Mouse (Mus musculus): ENCODE measurements around the gene 1700001O22Rik.
A peak's percentile ranks its signal among the peaks of the same experiment; 100 is the strongest.

The 1700001O22Rik gene

GRCm38 (mm10) chr2:30803604-30804003 is at the start of gene 1700001O22Rik:
Gene 1700001O22Rik (minus strand): TSS chr2:30803661.
- DNase-seq (ENCODE audit: low read depth): no peak

DNA sequence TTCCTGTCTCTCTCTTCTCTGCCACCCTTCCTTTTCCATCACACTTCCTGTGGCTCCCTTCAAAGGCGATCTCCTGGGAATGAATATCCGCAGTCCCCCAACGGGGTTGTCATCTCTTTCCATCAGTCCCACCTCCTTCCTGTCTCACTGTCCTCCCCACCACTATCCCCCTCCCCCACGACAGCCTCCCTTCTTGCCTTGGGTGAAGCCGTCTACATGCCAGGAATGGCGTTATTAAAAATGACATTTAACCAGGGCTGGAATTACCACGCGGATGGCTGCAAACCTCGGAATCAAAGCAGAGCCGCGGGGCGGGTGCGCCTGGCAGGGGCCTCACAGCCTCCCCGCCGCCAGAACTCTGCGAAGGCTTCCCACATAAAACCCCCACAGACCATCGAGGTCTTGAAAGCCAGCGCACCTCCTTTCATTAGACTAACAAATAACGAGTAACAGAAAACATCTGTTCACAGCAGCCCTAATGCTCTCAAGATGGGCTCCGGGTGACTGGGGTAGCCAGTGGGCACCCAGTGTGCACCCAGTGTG is 49.4 kb upstream of the 1700001O22Rik start:
- DNase-seq (ENCODE audit: low read depth): no peak

DNA sequence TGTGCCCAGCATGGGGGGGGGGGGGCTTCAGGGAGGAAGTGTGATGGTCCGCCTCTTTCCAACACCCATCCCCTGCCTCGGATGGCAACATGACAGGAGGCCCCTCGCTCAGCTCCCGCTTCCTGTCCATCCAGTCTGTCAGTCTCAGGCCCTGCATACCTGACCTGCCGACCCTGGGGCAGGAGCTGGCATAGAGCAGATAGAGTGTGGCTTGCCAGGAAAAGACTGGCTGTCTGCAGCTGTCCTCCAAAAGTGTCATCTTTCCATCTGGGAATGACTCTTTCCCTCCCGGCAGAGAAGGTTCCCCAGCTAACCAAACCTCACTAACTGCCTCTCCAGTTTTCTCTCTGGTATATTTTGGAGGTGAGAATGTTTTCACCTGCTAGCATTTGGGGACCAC is 47.1 kb upstream of the 1700001O22Rik start:
- DNase-seq (ENCODE audit: low read depth): no peak

DNA sequence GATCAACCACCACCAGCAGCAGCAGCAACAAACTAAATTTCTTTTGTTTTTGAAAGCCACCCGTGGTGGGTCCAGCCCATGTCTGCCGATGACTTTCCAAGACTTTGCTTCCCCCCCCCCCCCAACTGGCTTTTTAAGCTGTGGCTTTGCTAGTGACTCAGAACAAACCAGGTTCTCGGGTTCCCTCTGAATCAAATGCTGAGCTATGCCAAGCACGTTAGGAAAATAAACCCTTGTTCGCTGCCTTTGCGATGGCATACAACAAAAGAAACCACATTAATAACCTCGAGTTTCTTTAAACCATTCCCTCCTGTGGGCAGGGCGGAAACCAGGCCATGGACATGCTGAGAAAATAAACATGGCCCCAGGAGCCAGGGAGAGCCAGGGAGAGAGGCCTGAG is 44.7 kb upstream of the 1700001O22Rik start:
- no peak for DNase-seq (ENCODE audit: low read depth)

DNA sequence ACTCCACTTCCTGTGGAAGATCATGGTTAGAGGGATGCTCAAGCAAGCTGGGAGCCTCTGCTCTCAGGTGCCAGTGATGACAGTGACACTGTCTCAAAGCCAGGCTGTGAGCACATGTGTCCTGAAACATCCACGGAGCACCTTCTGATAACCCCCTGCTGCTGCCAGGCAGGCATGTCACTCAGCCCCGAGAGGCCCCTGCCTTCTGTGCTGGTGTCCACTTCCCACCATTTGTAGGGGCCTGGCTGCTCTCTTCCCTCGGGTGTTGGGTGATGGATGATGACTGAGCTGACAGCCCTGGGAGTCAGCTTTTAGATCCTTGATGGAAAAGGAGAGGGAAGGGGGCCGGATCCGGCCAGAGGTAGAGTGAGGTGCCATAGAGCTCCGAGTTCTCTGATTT is 43.3 kb upstream of the 1700001O22Rik start:
- DNase-seq (ENCODE audit: low read depth): no peak

DNA sequence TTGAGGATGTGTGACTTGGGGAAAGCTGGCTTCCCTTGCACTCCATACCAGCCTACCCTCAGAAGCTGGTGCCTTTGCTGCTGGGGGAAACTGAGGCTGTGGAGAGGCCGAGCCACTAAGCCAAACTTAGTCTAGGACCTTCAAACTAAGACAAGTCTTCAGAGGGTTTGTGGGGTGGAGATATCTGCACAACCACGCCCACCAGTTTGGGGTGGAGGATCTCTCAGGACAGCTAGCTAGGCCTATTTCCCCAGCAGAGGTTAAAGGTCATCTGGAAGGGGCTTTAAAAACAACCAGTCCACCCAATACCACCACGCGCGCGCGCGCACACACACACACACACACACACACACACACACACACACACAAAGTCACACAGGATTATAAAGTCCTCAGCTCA is 42.8 kb upstream of the 1700001O22Rik start:
- DNase-seq (ENCODE audit: low read depth): no peak

DNA sequence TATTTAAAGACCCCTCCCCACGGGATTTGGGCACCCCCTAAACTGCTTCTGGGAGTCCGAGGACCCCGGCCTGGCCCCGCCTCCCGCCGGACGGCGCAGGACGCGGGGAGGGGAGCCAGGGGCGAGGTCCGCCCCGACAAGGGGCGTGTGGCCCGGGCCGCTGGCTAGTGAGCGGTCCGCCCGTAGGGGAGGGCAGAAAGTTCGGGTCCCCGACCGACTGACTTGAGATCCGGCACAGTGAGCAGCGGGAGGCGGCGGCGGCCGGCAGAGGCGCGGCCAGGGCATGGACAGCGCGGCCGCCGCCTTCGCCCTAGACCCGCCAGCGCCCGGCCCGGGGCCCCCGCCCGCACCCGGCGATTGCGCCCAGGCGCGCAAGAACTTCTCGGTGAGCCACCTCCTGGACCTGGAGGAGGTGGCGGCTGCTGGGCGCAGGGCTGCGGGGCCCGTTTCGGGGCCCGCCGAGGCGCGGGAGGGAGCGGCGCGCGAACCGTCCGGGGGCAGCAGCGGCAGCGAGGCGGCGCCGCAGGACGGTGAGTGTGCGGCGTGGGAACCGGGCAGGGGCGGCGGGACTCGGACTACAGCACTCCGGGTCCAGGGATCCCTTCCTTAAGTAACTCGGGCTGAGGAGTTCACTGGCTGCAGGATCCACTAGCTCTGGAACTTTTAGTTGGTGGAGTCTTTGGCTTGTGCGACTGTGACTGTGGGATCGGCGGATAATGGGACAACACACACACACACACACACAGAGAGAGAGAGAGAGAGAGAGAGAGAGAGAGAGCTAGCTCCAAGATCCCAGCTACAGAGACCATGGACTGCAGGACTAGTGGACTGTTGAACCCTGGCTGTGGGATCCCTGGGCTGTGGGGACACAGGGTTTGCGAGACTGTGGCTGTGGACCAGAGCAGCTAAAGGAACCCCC is 42.0 kb upstream of the 1700001O22Rik start:
- no peak for DNase-seq (ENCODE audit: low read depth)

DNA sequence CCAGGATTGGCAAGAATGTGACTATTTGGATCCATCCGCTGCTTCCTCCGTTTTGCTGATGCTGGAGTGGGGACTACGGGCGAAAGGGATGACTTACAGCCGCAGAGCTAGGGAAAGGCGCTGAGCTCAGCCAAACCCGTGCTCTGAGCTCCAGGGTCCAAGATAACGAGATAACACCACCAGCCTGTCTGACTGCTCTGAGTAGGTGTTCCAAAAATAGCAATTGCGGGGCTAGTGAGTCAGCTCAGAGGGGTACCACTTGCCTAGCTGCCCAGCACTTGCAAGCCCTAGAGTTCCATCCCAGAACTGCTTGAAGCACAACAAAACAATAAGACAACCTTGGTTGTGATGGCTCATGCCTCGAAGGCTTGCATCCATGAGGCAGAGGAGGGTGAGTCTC is 39.2 kb upstream of the 1700001O22Rik start:
- DNase-seq (ENCODE audit: low read depth): no peak

DNA sequence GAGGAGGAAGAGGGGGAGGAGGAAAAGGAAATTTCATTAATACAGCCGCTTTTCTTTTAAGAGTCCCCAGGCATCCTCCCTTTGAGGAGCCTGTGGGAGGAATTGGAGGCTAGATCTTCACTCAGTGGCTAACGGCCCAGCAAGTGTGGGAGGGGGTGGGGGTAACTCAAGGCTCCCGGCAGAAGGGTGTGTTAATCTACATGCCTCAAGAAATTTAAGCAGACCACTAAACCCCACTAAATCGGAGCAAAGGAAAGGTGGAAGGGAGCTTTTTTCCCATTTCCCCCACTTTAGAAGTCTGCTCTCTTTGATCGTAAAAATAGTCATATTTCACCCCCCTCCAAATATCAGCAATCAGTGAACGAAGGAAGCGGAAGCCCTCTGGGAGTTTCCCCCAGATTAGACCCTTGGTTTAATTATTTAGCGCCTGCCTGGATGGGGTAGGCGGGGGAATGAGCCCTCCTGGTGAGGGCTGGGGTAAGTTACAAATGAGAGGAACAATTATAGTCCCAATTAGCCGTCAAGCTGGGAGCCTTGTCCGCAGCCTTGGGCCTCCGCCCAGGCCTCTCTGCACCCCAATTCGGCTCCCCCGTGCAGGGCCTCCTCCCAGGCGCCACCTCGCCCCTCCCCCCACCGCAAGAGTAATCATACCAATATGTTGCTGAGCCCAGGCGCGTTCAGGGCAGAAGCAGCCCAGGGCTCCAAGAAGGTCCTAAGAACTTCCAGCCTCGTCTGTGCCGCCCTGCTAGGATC is 33.0 kb upstream of the 1700001O22Rik start:
- no peak for DNase-seq (ENCODE audit: low read depth)

- DNase-seq (ENCODE audit: low read depth): no peak
Measured at GRCm38 (mm10) chr2:30834373-30835022, 31.0 kb upstream of the 1700001O22Rik start, which contains the start of gene Prrx2. Gene Prrx2 (plus strand): TSS chr2:30834972.

DNA sequence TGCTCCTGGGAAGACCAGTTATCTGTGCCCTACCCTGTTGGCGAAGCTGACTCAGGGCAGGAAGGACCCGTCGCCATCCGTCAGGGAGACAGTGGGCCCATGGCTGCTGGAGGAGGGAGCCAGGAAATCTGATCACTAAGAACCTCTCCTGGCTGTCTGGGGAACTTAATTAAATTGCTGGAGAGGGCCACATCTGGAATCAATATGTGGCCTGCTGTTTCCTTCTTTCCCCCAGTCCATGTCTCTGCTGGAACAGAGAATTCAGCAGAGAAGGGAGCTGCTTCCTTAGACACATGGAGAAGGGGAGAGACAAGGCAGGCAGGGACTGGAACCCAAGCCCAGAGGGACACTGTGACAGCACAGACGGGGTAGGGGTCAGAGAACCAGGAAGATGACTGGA is 30.2 kb upstream of the 1700001O22Rik start:
- no peak for DNase-seq (ENCODE audit: low read depth)

- no peak for DNase-seq (ENCODE audit: low read depth)
Measured at GRCm38 (mm10) chr2:30830283-30830795, 26.9 kb upstream of the 1700001O22Rik start, which contains the start of gene Asb6. Gene Asb6 (minus strand): TSS chr2:30830333.

DNA sequence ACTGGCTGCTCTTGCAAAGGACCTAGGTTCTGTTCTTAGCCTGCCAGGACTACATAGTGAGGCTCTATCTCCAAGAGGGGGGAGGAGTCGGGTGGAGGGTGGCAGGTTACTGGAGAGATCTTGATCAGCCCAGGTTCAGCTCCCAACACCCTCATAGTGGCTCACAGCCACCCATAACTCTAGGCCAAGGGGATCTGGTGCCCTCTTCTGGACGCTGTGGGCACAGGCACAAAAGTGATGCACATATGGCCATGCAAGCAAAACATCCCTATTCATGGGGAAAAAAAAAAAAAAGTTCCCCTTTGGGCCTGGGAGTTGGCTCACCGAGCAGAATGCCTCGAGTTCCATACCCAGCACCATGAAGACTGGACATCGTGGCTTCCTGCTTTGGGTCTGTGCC is 25.9 kb upstream of the 1700001O22Rik start:
- DNase-seq (ENCODE audit: low read depth): peak; percentile 71

DNA sequence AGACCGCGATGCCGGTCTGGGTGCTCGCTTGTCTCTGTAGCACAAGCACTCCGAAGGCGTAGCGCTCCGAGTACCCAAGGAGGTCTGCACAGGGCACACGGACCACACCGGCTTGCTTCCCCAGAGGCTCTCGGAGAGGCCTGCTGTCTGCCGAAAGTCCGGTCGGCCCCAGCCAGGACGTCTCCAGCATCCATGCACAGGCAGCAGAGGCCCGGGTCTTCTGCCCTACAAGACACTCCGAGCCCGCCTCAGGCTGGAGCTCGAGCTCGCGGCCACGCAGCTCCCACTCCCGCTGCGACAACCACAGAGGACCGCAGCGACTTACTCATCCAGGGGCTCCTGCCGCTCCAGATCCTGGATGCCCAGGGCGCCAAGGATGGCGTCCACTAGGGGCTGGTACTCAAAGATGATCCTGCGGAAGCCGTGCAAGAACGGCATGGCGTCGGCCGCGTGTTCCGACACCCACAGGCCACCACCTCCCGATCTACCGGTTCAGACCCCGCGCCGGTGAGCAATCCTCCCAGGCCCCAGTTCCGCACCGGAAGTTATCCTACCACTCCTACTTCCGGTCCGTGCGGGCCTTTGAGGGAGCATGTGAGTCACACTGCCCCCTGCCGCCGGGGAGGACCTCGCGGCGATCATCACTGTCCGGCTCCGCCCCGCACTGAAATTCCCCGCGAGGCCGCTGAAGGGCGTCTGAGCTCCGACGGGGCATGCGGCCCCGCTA is 24.5 kb upstream of the 1700001O22Rik start:
- DNase-seq (ENCODE audit: low read depth): peak; percentile 98

DNA sequence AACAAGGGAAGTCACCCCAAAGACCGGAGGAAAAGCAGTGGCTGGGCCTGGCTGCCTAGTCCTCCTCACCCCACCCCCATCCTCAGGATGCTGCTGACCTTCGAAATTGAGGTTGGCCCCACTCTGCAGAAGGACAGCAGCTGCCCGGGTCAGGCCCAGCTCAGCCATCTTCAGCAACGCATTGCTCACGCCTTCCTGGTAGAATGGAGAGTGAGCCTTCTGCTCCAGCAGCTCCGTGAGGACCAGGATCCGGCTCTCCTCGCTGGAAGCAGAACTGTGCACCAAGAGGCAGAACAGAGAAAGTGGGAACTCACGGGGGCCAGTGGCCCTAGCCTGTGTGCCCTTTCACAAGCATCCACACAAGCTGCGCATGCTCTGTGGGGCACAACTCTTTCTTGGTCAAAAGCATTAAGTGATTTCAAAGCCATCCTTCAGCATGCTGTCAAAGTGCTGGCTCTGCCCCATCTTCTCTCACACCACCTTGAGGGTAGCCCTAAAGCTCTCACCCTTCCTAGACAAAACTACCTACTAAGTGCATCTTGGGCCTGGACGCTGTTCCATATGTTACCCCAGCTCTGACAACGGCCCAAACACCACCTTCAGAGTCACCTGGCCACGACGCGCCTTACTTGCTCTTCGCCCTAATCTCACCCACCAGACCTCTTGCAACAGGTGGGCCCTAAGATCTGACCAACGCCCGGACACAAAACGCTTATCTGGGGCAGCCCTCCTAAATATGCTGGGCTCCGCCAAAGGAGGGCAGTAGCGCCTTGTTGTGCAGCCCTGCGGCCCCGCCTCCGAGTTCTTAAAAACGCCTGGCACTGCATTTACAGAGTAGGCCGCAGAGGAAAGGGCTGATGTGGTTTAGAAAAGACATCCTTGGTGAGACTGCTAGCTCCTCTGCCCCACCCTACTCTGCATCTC is 23.6 kb upstream of the 1700001O22Rik start:
- DNase-seq (ENCODE audit: low read depth): peak; percentile 81

DNA sequence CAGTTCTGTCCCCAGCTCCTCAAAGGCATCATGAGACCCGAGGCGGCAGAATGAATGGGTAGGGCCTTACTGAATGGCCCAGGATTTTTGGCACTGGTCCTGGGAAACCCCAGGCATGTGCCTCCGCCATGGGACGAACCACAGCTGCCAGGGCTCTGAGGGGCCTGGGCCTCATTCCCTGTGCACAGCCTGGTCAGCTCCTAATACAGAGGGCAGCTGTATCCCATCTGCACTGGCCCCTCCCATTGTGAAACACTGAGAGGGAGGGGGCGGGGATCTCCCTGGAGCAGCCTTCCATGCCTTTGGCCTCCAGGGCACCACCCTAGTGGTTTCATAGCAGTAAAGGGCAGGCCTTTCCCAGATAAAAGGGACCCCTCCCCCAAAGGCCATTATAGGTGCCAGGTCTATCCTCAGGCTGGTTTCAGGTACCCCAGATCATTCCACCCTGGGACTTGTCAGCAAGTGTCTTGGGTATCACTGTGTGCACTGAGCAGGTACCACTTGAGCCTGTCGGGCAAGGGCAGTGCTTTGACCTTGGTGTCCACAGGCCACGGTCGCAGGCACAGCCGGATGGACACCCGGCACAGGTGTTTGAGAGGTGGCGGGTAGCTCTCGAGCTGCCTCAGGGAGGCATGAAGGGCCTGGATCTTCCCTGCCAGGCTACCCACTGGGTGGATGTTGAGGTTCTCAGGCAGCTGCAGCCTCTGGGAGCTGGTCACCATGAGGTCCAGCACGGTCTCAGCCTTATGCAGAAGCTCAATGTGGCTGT is 20.1 kb upstream of the 1700001O22Rik start:
- DNase-seq (ENCODE audit: low read depth): no peak

DNA sequence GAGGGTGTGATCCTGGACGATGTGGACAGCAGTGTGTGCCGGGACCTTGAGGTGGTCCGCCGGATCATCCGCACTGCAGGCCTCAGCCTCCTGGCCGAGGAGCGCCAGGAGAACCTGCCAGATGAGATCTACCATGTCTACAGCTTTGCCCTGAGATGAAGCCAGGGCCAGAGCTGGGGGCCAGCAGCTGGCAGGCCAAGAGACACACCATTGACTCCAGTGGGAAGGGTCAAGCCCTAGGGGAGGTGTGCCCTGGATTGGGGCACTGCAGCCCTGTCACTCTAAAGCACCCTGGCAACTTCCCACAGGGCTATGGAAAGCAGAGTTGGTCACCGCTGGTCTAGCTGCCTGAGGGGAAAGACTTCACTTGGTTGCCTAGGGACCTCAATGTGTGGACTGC is 19.0 kb upstream of the 1700001O22Rik start:
- no peak for DNase-seq (ENCODE audit: low read depth)

GRCm38 (mm10) chr2:30821073-30821472 is 17.6 kb upstream of the 1700001O22Rik start:
- DNase-seq (ENCODE audit: low read depth): no peak

DNA sequence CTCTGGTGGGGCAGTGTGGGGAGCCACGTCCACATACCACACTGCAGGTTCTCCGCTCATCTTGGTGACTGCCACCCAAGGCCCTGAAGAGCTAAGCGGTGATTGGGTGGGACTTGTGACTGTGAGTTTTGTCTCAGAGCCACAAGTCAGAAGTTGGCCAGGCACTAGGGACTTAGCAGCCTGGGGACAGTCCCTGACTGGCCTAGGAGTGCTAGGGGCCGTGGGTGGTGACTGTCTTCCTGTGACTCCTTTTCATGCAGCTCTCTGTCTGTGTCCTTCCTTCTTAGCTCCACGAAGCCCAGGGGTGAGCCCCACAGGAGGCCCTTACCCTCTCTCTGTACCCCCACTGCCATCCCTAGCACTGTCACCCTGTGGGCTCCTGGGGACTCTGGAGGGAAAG is 16.4 kb upstream of the 1700001O22Rik start:
- no peak for DNase-seq (ENCODE audit: low read depth)
